ENCODE assay signal across 12 mouse cellular contexts in the genomic region with DNA sequence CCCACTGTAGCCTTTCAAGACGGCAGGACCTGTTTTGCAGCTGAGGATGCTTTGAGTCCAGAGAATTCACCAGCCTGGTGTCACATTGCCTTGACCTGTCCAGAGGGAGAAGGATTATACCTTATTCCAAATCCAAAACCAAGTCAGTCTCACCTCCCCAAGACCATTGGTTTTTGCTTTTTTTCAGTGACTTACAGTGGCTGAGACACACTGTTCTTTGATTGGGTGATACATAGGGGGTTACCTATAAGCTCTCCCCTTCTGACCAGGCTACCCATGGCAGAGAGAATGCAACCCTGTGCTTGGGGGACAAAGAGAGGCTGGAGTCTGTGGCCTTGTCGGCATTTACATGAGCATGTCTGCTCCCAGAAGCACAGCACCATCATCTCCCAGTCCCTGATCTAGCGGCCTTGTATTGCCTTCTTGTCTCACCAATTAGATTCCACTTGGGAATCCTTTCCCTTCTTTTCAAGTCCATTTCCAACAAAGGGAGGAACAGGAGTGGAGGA. TPM values are rescaled to one million over a fixed set of nuclear protein-coding genes. Genes with fewer than 3 reads are reported as not detected.
A peak's percentile ranks its signal among the peaks of the same experiment; 100 is the strongest.
DNase-seq lines count a peak whose midpoint lies in the region; ATAC-seq and TF ChIP-seq lines count a peak whose summit lies in the region.
"Had no signal": no experiment of that assay in that cellular context is flagged by ENCODE, and none has a peak within 500 bp of the region (broad histone marks: within the 10 kb centered on the region; RNA-seq: fewer than 3 reads in every experiment).

No protein-coding gene starts in this region.

- H3K36me3 ChIP-seq in liver, adult 2 months (ENCODE audit: control insufficient read depth, insufficient read depth, low read length): peaks cover 34% of the 10 kb centered on the region
- H3K36me3 ChIP-seq in liver, embryonic 12.5 days: no peaks in the 10 kb centered on the region
- H3K36me3 ChIP-seq in forebrain, embryonic 15.5 days: no peaks in the 10 kb centered on the region
- peaks cover 5% of the 10 kb centered on the region for H3K36me3 ChIP-seq in midbrain, embryonic 10.5 days
- H3K36me3 ChIP-seq in neural tube, embryonic 15.5 days: no peaks in the 10 kb centered on the region
- H3K36me3 ChIP-seq: heart, embryonic 13.5 days had no signal

- H3K4me1 ChIP-seq in liver, adult 2 months (ENCODE audit: control insufficient read depth, insufficient read depth, low read length): peaks cover 55% of the 10 kb centered on the region
- no peaks in the 10 kb centered on the region for H3K4me1 ChIP-seq in liver, embryonic 12.5 days
- H3K4me1 ChIP-seq in forebrain, embryonic 15.5 days: peaks cover 68% of the 10 kb centered on the region
- peaks cover 53% of the 10 kb centered on the region for H3K4me1 ChIP-seq in midbrain, embryonic 10.5 days
- H3K4me1 ChIP-seq in neural tube, embryonic 15.5 days: peaks cover 23% of the 10 kb centered on the region

- H3K9ac ChIP-seq in liver, adult 2 months (ENCODE audit: low read depth, low read length): no peak overlapping the region
- no peak overlapping the region for H3K9ac ChIP-seq in liver, embryonic 12.5 days
- H3K9ac ChIP-seq in forebrain, embryonic 15.5 days (replicated peaks): no peak overlapping the region
- H3K9ac ChIP-seq in neural tube, embryonic 15.5 days (replicated peaks): no peak overlapping the region
- H3K9ac ChIP-seq: heart, embryonic 13.5 days had no signal

- peak overlapping the region; percentile 10; the same call in 1 of the 2 replicates for H3K27ac ChIP-seq in liver, adult 2 months (replicated peaks; ENCODE audit: insufficient read depth, low read depth, low read length)
- no peak overlapping the region for H3K27ac ChIP-seq in liver, embryonic 12.5 days
- peak overlapping the region; percentile 94 for H3K27ac ChIP-seq in forebrain, embryonic 15.5 days (replicated peaks)
- peak overlapping the region; percentile 88 for H3K27ac ChIP-seq in midbrain, embryonic 10.5 days (replicated peaks)
- H3K27ac ChIP-seq in neural tube, embryonic 15.5 days (replicated peaks): peak overlapping the region; percentile 80

- no peaks in the 10 kb centered on the region for H3K27me3 ChIP-seq in liver, adult 2 months (ENCODE audit: control insufficient read depth, insufficient read depth, low read length)
- no peaks in the 10 kb centered on the region for H3K27me3 ChIP-seq in liver, embryonic 12.5 days (replicated peaks)
- no peaks in the 10 kb centered on the region for H3K27me3 ChIP-seq in forebrain, embryonic 15.5 days
- no peaks in the 10 kb centered on the region for H3K27me3 ChIP-seq in midbrain, embryonic 10.5 days (ENCODE audit: low read depth, poor library complexity, severe bottlenecking)
- H3K27me3 ChIP-seq in neural tube, embryonic 15.5 days (replicated peaks): no peaks in the 10 kb centered on the region
- H3K27me3 ChIP-seq: Patski had no signal

- 75% methylated on average over 3 of the region's 3 CpGs for WGBS in liver, adult 2 months
- WGBS in liver, embryonic 12.5 days (ENCODE audit: insufficient replicate concordance): 79% methylated on average over 3 of the region's 3 CpGs
- 4% methylated on average over 3 of the region's 3 CpGs for WGBS in forebrain, embryonic 15.5 days
- 36% methylated on average over 3 of the region's 3 CpGs for WGBS in midbrain, embryonic 10.5 days
- WGBS in neural tube, embryonic 15.5 days: 23% methylated on average over 3 of the region's 3 CpGs

- ATAC-seq in liver, embryonic 12.5 days: no peak
- peak; percentile 14 for ATAC-seq in forebrain, embryonic 15.5 days (replicated peaks)
- 0 out of 2 replicates have a peak, but pooled peaks have one; percentile 12 for ATAC-seq in neural tube, embryonic 15.5 days (ENCODE audit: low FRiP score)
- ATAC-seq: CD4-positive, CD25-positive, alpha-beta regulatory T cell, adult 4 months; Patski had no signal

- H3K79me2 ChIP-seq in liver, adult 2 months (ENCODE audit: control insufficient read depth, insufficient read depth, low read length): peaks cover 29% of the 10 kb centered on the region

- H3K4me3 ChIP-seq in liver, adult 2 months (ENCODE audit: insufficient read depth, low read depth, low read length): no peak overlapping the region
- no peak overlapping the region for H3K4me3 ChIP-seq in liver, embryonic 12.5 days
- H3K4me3 ChIP-seq in forebrain, embryonic 15.5 days: no peak overlapping the region
- H3K4me3 ChIP-seq in midbrain, embryonic 10.5 days: peak overlapping the region; percentile 41
- no peak overlapping the region for H3K4me3 ChIP-seq in neural tube, embryonic 15.5 days (replicated peaks)
- H3K4me3 ChIP-seq: heart, embryonic 13.5 days had no signal

- no peaks in the 10 kb centered on the region for H3K9me3 ChIP-seq in liver, embryonic 12.5 days (replicated peaks)
- H3K9me3 ChIP-seq in forebrain, embryonic 15.5 days: no peaks in the 10 kb centered on the region
- H3K9me3 ChIP-seq in midbrain, embryonic 10.5 days (replicated peaks): no peaks in the 10 kb centered on the region
- no peaks in the 10 kb centered on the region for H3K9me3 ChIP-seq in neural tube, embryonic 15.5 days (replicated peaks)
- H3K9me3 ChIP-seq: heart, embryonic 13.5 days had no signal

- no peak overlapping the region for H3K4me2 ChIP-seq in liver, embryonic 12.5 days
- H3K4me2 ChIP-seq in forebrain, embryonic 15.5 days (replicated peaks): peak overlapping the region; percentile 22
- peak overlapping the region; percentile 32 for H3K4me2 ChIP-seq in neural tube, embryonic 15.5 days
- H3K4me2 ChIP-seq: heart, embryonic 13.5 days had no signal

- no peak for DNase-seq in liver, adult 2 months (ENCODE audit: extremely low read depth, low read depth, low spot score)
- no peak for DNase-seq in midbrain, embryonic 10.5 days (ENCODE audit: low spot score)
- no peak for DNase-seq in yolk sac, embryonic 10.5 days (ENCODE audit: low spot score)
- no peak for DNase-seq in B cell, adult 2 months
- no peak for DNase-seq in spleen, postnatal 4 days (ENCODE audit: low spot score in 2 of 2)
- DNase-seq: liver had no signal

- TF ChIP-seq POLR2A in liver, adult 2 months (IDR thresholded peaks at IDR 0.05; ENCODE audit: extremely low read depth, insufficient read depth, low read length): no peak

- TF ChIP-seq CTCF in liver, adult 2 months (IDR thresholded peaks at IDR 0.05; ENCODE audit: low read depth, low read length): no peak

RNA-seq across cellular contexts. Expression of a gene that starts 24.6 kb away (rescaled TPM):
- total RNA-seq in liver, adult 2 months (2014; rRNA removed): 64.1 and 81.1 TPM in 2 replicates
- polyA plus RNA-seq in liver, adult 2 months (2012; rRNA removed): 81.0 and 84.2 TPM in 2 replicates
- 14.5 and 15.6 TPM in 2 replicates for polyA plus RNA-seq in liver, embryonic 12.5 days (2016; fragmentation: Nextera tagmentation; extraction: Ambion mirVana)
- polyA plus RNA-seq in forebrain, embryonic 15.5 days (2015; fragmentation: Nextera tagmentation; extraction: Ambion mirVana): 74.4 and 75.6 TPM in 2 replicates
- polyA plus RNA-seq in midbrain, embryonic 10.5 days (2016; fragmentation: Nextera tagmentation; extraction: Ambion mirVana): 44.5 and 55.6 TPM in 2 replicates
- polyA plus RNA-seq in neural tube, embryonic 15.5 days (2015; fragmentation: Nextera tagmentation; extraction: Ambion mirVana): 72.6 and 73.6 TPM in 2 replicates
